ENCODE assay signal across 16 mouse cellular contexts in genomic region chr2:84537957-84538356, GRCm38 (mm10).
"Had no signal": no experiment of that assay in that cellular context is flagged by ENCODE, and none has a peak within 500 bp of the region (broad histone marks: within the 10 kb centered on the region; RNA-seq: fewer than 3 reads in every experiment).

No protein-coding gene starts in this region.

- H3K27me3 ChIP-seq: liver, embryonic 13.5 days; midbrain, embryonic 12.5 days; neural tube, embryonic 12.5 days; stomach, embryonic 15.5 days had no signal

- H3K9me3 ChIP-seq: liver, embryonic 13.5 days; midbrain, embryonic 12.5 days; neural tube, embryonic 12.5 days; stomach, embryonic 15.5 days had no signal

- H3K36me3 ChIP-seq: liver, embryonic 13.5 days; midbrain, embryonic 12.5 days; neural tube, embryonic 12.5 days; stomach, embryonic 15.5 days had no signal

- H3K4me3 ChIP-seq: liver, embryonic 13.5 days; midbrain, embryonic 12.5 days; neural tube, embryonic 12.5 days; stomach, embryonic 15.5 days had no signal

- DNase-seq: kidney, adult 9 months; kidney, postnatal 14 days; kidney, postnatal 4 days; liver, embryonic 13.5 days; lung, adult 2 months; lung, postnatal 14 days; lung, postnatal 4 days; retina, postnatal 1 day; right cerebral cortex, postnatal 25 days; spleen, adult 18-20 months; thymus, adult 18-20 months; thymus, postnatal 36 days had no signal

- H3K9ac ChIP-seq: liver, embryonic 13.5 days; midbrain, embryonic 12.5 days; neural tube, embryonic 12.5 days; stomach, embryonic 15.5 days had no signal

- H3K4me2 ChIP-seq: liver, embryonic 13.5 days; midbrain, embryonic 12.5 days; neural tube, embryonic 12.5 days; stomach, embryonic 15.5 days had no signal

- H3K4me1 ChIP-seq: liver, embryonic 13.5 days; midbrain, embryonic 12.5 days; neural tube, embryonic 12.5 days; stomach, embryonic 15.5 days had no signal

- H3K27ac ChIP-seq: liver, embryonic 13.5 days; midbrain, embryonic 12.5 days; neural tube, embryonic 12.5 days; stomach, embryonic 15.5 days had no signal

- ATAC-seq: midbrain, embryonic 16.5 days had no signal
